Mouse (Mus musculus) brain, embryonic 18.5 days (tissue): ENCODE measurements around the gene Kncn.
A peak's percentile ranks its signal among the peaks of the same experiment; 100 is the strongest.

Experiments
- DNase-seq: peaks from one replicate; pipeline ENCODE4 v3.0.0-alpha.2; 2012; ENCODE audit warnings: low read depth, low spot score

The Kncn gene

GRCm38 (mm10) chr4:115878828-115879227, 5.4 kb upstream of the Kncn start:
- no peak for DNase-seq

GRCm38 (mm10) chr4:115881183-115881582, 3.0 kb upstream of the Kncn start:
- DNase-seq: peak; percentile 60

GRCm38 (mm10) chr4:115882195-115882594, 2.0 kb upstream of the Kncn start:
- no peak for DNase-seq

- peak; percentile 60 for DNase-seq
Measured at GRCm38 (mm10) chr4:115885846-115886245, 1.6 kb downstream of the Kncn start.

- no peak for DNase-seq
Measured at GRCm38 (mm10) chr4:115886875-115887274, 2.7 kb downstream of the Kncn start.

- DNase-seq: no peak
Measured at GRCm38 (mm10) chr4:115890066-115890465, 5.9 kb downstream of the Kncn start.

- no peak for DNase-seq
Measured at GRCm38 (mm10) chr4:115890553-115890952, 6.4 kb downstream of the Kncn start, which contains the start of gene 6430628N08Rik. 6430628N08Rik (plus strand) TSS chr4:115890665.

GRCm38 (mm10) chr4:115894281-115894680, 10.1 kb downstream of the Kncn start:
- no peak for DNase-seq

GRCm38 (mm10) chr4:115897901-115898631, 13.9 kb downstream of the Kncn start:
- no peak for DNase-seq

GRCm38 (mm10) chr4:115902816-115903215, 18.6 kb downstream of the Kncn start:
- peak; percentile 60 for DNase-seq

- no peak for DNase-seq
Measured at GRCm38 (mm10) chr4:115904375-115904774, 20.2 kb downstream of the Kncn start.

- no peak for DNase-seq
Measured at GRCm38 (mm10) chr4:115905701-115906100, 21.5 kb downstream of the Kncn start.

GRCm38 (mm10) chr4:115906791-115907190, 22.6 kb downstream of the Kncn start:
- no peak for DNase-seq

GRCm38 (mm10) chr4:115907994-115908393, 23.8 kb downstream of the Kncn start:
- no peak for DNase-seq

- peak; percentile 18 for DNase-seq
Measured at GRCm38 (mm10) chr4:115908641-115909040, 24.4 kb downstream of the Kncn start.

GRCm38 (mm10) chr4:115911586-115911985, 27.4 kb downstream of the Kncn start:
- no peak for DNase-seq

GRCm38 (mm10) chr4:115919911-115920310, 35.7 kb downstream of the Kncn start:
- no peak for DNase-seq

GRCm38 (mm10) chr4:115922688-115923087, 38.5 kb downstream of the Kncn start:
- DNase-seq: no peak

GRCm38 (mm10) chr4:115923262-115923880, 39.2 kb downstream of the Kncn start:
- no peak for DNase-seq

GRCm38 (mm10) chr4:115927637-115928036, 43.4 kb downstream of the Kncn start:
- DNase-seq: no peak

- no peak for DNase-seq
Measured at GRCm38 (mm10) chr4:115931556-115932088, 47.4 kb downstream of the Kncn start.

GRCm38 (mm10) chr4:115935835-115936581, 51.8 kb downstream of the Kncn start:
- DNase-seq: no peak
